Mouse (Mus musculus) heart, embryonic 15.5 days (tissue): ENCODE results near the gene Gipc3. TPM values are rescaled to one million over a fixed set of nuclear protein-coding genes. Genes with fewer than 3 reads are reported as not detected.

Experiments used
- ATAC-seq: fragments of 200-750 bp; cut with Nextera tagmentation; replicated peaks from 2 replicates; pipeline ENCODE4 v1.8.0; 2017; ENCODE audit warnings: low read depth, moderate TSS enrichment; ENCODE audit not compliant: insufficient number of reproducible peaks, insufficient read depth, low FRiP score
- H3K27ac ChIP-seq: fragments of 300-500 bp; sonication (generic); 2 replicates; pipeline ENCODE4 v1.5.1; 2015; ENCODE audit warnings: mild to moderate bottlenecking, inconsistent platforms
- H3K27me3 ChIP-seq: fragments of 300-500 bp; sonication (generic); 2 replicates; pipeline ENCODE4 v1.6.1; 2015; ENCODE audit warnings: inconsistent platforms
- H3K36me3 ChIP-seq: fragments of 300-500 bp; sonication (generic); 2 replicates; pipeline ENCODE4 v1.6.1; 2015; ENCODE audit warnings: mild to moderate bottlenecking, inconsistent platforms
- H3K4me1 ChIP-seq: fragments of 300-500 bp; sonication (generic); replicated peaks from 2 replicates; pipeline ENCODE4 v1.6.1; 2015; ENCODE audit warnings: inconsistent platforms
- H3K4me2 ChIP-seq: fragments of 300-500 bp; sonication (generic); 2 replicates; pipeline ENCODE4 v1.6.1; 2015; ENCODE audit warnings: inconsistent platforms, mild to moderate bottlenecking, moderate library complexity
- H3K4me3 ChIP-seq: fragments of 300-500 bp; sonication (generic); 2 replicates; pipeline ENCODE4 v1.5.1; 2015; ENCODE audit warnings: mild to moderate bottlenecking, inconsistent platforms
- H3K9ac ChIP-seq: fragments of 300-500 bp; sonication (generic); 2 replicates; pipeline ENCODE4 v1.6.1; 2015; ENCODE audit warnings: mild to moderate bottlenecking, inconsistent platforms
- H3K9me3 ChIP-seq: fragments of 300-500 bp; sonication (generic); replicated peaks from 2 replicates; pipeline ENCODE4 v1.6.1; 2016; ENCODE audit warnings: inconsistent platforms
- WGBS: fragments of 180-500 bp; shearing (Covaris S2); methylation state at CpG from one replicate; pipeline ENCODE4 v1.1.7; 2015; ENCODE audit warnings: mixed read lengths; 5-methylcytosine and 5-hydroxymethylcytosine counted together
- polyA plus RNA-seq: library from polyadenylated mRNA; unstranded; fragments of >200 nt; fragmentation: Nextera tagmentation; extraction: Ambion mirVana; gene quantifications from 2 replicates; pipeline ENCODE4 v1.2.1, GENCODE M21; 2015

Gipc3 gene
- polyA plus RNA-seq, 1 experiment from 2014 or later: not detected

DNA sequence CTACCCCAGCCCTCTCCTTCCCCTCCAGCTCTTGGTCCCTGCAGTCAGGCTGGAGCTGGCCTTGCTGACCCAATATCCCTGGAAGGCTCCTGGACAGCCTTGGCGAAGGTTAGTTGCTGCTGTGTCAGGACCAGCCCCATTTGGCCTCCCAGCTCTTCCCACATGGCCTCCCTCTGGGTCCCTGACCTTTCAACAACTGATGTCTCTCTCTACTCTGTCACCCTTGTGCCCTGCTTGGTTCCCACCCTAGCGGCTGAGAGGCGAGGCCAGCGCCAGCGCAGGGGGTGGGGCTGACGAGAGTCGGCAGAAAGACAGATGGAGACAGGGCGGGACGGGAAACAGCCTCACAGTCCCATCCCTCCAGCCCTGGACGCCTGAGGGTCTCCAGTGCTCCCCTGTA, 14.7 kb downstream of the Gipc3 start, which contains the start of gene Tbxa2r:
TSS of gene Tbxa2r (plus strand) at position 346 of the 400 bp plus-strand sequence.
- H3K27me3 ChIP-seq: no peaks in the 10 kb centered on the region
- no peaks in the 10 kb centered on the region for H3K9me3 ChIP-seq
- H3K9ac ChIP-seq: peak within 1 kb of the TSS; percentile 47
- H3K4me2 ChIP-seq: peak within 1 kb of the TSS; percentile 49
- peaks cover 56% of the 10 kb centered on the region for H3K4me1 ChIP-seq
- ATAC-seq: peak; percentile 36
- H3K27ac ChIP-seq: peak within 1 kb of the TSS; percentile 95
- peak within 1 kb of the TSS; percentile 35 for H3K4me3 ChIP-seq
- H3K36me3 ChIP-seq: peaks cover 35% of the 10 kb centered on the region
- 3% methylated on average over 10 of the region's 10 CpGs for WGBS

- Histone ChIP-seq H3K4me3 (0 out of 2 replicates have a peak overlapping the region, but pooled peaks have one; percentile 35), H3K27me3 (no peaks in the 10 kb centered on the region), H3K4me2 (peak overlapping the region; percentile 49), H3K4me1 (peaks cover 56% of the 10 kb centered on the region), H3K9ac (peak overlapping the region; percentile 47; the same call in 1 of the 2 replicates), H3K27ac (peak overlapping the region; percentile 95), H3K36me3 (peaks cover 39% of the 10 kb centered on the region), H3K9me3 (no peaks in the 10 kb centered on the region)
- WGBS: 15% methylated on average over 2 of the region's 2 CpGs
- no peak for ATAC-seq
Measured at GRCm38 (mm10) chr10:81327959-81328358, 15.1 kb downstream of the Gipc3 start.

GRCm38 (mm10) chr10:81326858-81327257, 16.2 kb downstream of the Gipc3 start:
- WGBS: 60% methylated on average over 6 of the region's 6 CpGs
- no peak overlapping the region for H3K4me3 ChIP-seq
- peaks cover 55% of the 10 kb centered on the region for H3K4me1 ChIP-seq
- H3K4me2 ChIP-seq: peak overlapping the region; percentile 2; the same call in 1 of the 2 replicates
- 0 out of 2 replicates have a peak, but pooled peaks have one; percentile 3 for ATAC-seq
- peaks cover 45% of the 10 kb centered on the region for H3K36me3 ChIP-seq
- no peaks in the 10 kb centered on the region for H3K27me3 ChIP-seq
- H3K27ac ChIP-seq: peak overlapping the region; percentile 50
- H3K9ac ChIP-seq: no peak overlapping the region
- no peaks in the 10 kb centered on the region for H3K9me3 ChIP-seq

DNA sequence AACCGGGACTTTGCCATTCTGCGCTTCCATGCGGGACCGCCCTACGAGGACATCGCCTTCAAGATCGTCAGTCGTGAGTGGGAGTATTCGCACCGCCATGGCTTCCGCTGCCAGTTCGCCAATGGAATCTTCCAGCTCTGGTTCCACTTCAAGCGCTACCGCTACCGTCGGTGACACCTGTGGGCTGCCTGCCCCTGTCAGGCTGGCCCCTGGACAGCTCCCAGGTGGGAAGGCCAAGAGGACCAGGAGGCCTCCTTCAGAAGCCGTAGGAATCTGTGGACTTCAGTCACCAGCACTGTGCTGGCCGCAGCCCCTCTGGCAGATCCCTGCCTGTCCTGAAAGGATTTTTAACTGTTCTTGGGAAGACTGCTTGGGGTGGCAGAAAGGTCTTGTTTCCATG, 17.3 kb downstream of the Gipc3 start:
- 90% methylated on average over 18 of the region's 18 CpGs for WGBS
- H3K9ac ChIP-seq: no peak overlapping the region
- peaks cover 51% of the 10 kb centered on the region for H3K4me1 ChIP-seq
- H3K36me3 ChIP-seq: peaks cover 45% of the 10 kb centered on the region
- H3K27ac ChIP-seq: no peak overlapping the region
- no peak overlapping the region for H3K4me2 ChIP-seq
- no peak overlapping the region for H3K4me3 ChIP-seq
- no peak for ATAC-seq
- H3K9me3 ChIP-seq: no peaks in the 10 kb centered on the region
- H3K27me3 ChIP-seq: no peaks in the 10 kb centered on the region

- ATAC-seq: no peak
- H3K4me1 ChIP-seq: peaks cover 45% of the 10 kb centered on the region
- H3K4me3 ChIP-seq: no peak overlapping the region
- H3K36me3 ChIP-seq: peaks cover 45% of the 10 kb centered on the region
- no peak overlapping the region for H3K27ac ChIP-seq
- no peaks in the 10 kb centered on the region for H3K27me3 ChIP-seq
- H3K4me2 ChIP-seq: no peak overlapping the region
- no peak overlapping the region for H3K9ac ChIP-seq
- WGBS: 96% methylated on average over 21 of the region's 21 CpGs
- H3K9me3 ChIP-seq: no peaks in the 10 kb centered on the region
Measured at GRCm38 (mm10) chr10:81325176-81325575, 17.9 kb downstream of the Gipc3 start.

DNA sequence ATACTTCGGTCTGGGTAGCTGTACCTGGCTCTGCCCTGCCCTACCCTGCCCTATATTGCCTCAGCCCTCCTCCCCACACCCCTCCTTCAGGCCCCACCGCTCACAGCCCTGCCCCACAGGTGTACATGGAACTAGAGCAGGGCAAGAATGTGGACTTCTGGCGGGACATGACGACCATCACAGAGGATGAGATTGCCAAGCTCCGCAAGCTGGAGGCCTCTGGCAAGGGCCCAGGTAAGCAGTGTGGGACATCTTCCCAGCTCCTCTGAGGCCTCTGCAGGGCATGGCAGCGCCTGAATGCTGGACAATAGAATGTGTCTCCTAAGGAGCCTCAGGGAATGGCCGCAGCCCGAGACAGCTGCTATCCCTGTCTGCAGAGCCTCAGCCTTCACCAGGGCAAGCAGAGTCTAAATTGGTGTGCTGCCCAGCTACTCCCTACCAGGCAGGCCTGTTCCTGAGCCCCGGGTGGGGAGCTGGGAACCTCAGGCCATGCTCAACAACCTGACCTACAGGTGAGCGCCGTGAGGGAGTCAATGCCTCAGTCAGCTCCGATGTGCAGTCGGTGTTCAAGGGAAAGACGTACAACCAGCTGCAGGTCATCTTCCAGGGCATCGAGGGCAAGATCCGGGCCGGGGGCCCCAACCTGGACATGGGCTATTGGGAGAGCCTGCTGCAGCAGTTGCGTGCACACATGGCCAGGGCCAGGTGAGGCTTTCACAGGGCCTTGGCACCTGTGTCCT, 19.1 kb downstream of the Gipc3 start:
- H3K36me3 ChIP-seq: peaks cover 45% of the 10 kb centered on the region
- no peak overlapping the region for H3K4me3 ChIP-seq
- H3K9me3 ChIP-seq: no peaks in the 10 kb centered on the region
- H3K27ac ChIP-seq: no peak overlapping the region
- no peaks in the 10 kb centered on the region for H3K27me3 ChIP-seq
- H3K4me1 ChIP-seq: peaks cover 44% of the 10 kb centered on the region
- H3K4me2 ChIP-seq: no peak overlapping the region
- no peak overlapping the region for H3K9ac ChIP-seq
- 92% methylated on average over 18 of the region's 18 CpGs for WGBS
- no peak for ATAC-seq

DNA sequence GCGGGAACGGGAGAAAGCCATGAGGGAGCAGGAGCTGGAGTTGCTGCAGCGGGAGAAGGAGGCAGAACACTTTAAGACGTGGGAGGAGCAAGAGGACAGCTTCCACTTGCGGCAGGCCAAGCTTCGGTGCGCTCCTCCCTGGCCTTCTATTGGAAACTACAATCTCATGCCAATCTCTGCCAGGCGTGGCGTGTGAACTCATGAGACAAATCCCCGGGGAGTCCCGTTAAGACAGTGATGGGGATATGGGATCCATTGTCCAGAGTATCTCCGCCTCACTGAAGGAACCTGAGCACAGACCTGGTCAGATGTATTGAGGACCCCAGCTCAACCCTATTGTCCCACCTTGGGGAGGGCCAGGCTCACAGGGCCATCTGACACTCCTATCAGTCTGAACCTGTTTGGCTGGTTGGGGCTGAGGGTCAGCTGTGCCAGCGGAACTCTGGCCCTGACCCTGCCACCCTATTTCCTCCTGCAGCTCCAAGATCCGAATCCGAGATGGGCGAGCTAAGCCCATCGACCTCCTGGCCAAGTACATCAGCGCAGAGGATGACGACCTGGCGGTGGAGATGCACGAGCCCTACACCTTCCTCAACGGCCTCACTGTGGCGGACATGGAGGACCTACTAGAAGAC, 19.8 kb downstream of the Gipc3 start:
- Histone ChIP-seq H3K27ac (no peak overlapping the region), H3K36me3 (peaks cover 49% of the 10 kb centered on the region), H3K4me2 (no peak overlapping the region), H3K9ac (no peak overlapping the region), H3K4me1 (peaks cover 44% of the 10 kb centered on the region), H3K27me3 (no peaks in the 10 kb centered on the region), H3K4me3 (no peak overlapping the region), H3K9me3 (no peaks in the 10 kb centered on the region)
- no peak for ATAC-seq
- 92% methylated on average over 23 of the region's 23 CpGs for WGBS

DNA sequence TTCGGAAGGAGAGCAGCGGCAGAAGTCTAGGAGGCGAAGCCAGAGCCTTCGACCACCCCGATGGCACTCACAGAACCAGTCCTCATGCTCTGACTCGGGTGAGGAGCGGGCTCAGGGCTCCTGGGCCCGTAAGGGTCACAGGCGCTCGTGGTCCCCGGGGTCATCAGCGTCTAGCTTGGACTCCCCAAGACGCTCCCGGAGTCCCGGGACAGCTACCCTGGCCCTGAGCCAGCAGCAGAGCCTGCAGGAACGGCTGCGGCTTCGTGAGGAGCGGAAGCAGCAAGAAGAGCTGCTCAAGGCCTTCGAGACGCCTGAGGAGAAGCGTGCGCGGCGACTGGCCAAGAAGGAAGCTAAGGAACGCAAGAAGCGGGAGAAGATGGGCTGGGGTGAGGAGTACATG, 20.6 kb downstream of the Gipc3 start:
- 92% methylated on average over 27 of the region's 27 CpGs for WGBS
- H3K4me2 ChIP-seq: peak overlapping the region; percentile 66
- peaks cover 49% of the 10 kb centered on the region for H3K36me3 ChIP-seq
- no peak for ATAC-seq
- H3K4me1 ChIP-seq: peaks cover 43% of the 10 kb centered on the region
- no peak overlapping the region for H3K9ac ChIP-seq
- no peaks in the 10 kb centered on the region for H3K9me3 ChIP-seq
- H3K27me3 ChIP-seq: no peaks in the 10 kb centered on the region
- H3K27ac ChIP-seq: no peak overlapping the region
- H3K4me3 ChIP-seq: peak overlapping the region; percentile 80

GRCm38 (mm10) chr10:81321436-81321835, 21.6 kb downstream of the Gipc3 start:
- peak overlapping the region; percentile 80 for H3K4me3 ChIP-seq
- H3K4me2 ChIP-seq: peak overlapping the region; percentile 66
- peak overlapping the region; percentile 91 for H3K27ac ChIP-seq
- H3K36me3 ChIP-seq: peaks cover 44% of the 10 kb centered on the region
- no peaks in the 10 kb centered on the region for H3K9me3 ChIP-seq
- no peaks in the 10 kb centered on the region for H3K27me3 ChIP-seq
- ATAC-seq: no peak
- peaks cover 48% of the 10 kb centered on the region for H3K4me1 ChIP-seq
- 3% methylated on average over 20 of the region's 20 CpGs for WGBS
- H3K9ac ChIP-seq: peak overlapping the region; percentile 85

DNA sequence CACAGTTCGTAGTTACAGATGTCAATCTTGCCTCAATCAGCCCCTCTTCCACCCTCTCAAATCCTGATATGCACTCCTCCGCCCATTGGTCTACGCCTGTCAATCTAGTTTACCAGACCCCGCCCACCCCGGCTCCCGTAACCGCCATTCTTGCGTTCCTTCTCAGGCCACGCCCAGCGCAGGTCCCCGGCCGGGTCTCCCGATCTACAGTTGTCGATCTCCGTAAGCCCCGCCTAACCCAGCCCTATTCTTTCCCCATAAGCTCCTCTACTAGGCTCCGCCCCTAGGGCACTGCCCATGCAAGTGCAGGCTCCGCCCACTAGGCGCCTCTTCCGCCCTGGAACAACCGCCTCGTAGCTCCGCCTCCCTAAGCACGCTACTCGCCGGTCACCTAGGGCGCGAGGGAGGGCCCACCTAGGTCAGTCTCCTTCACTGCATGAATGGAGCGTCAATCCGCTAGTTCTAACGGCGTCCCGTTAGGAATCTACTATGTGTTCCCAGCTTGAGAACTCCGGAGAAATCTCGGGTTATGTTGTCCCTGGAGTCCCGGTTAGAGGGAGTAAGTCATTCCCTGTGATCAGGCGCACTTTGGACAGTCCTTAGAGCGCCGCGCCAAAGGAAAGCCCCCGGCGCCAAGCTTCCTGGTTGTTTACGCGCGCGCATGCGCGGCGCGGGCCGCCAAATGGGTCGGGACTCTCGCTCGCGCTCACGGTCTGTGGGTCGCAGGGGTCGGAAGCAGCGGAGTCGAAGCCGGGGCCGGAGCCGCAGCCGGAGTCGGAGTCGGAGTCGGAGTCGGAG, 22.3 kb downstream of the Gipc3 start, which contains the start of gene Cactin:
TSS of gene Cactin (plus strand) at position 554 of the 798 bp plus-strand sequence.
- H3K4me3 ChIP-seq: peak within 1 kb of the TSS; percentile 80
- peak within 1 kb of the TSS; percentile 66 for H3K4me2 ChIP-seq
- H3K9me3 ChIP-seq: no peaks in the 10 kb centered on the region
- ATAC-seq: peak; percentile 92
- under 1% methylated on average over 68 of the region's 68 CpGs for WGBS
- H3K9ac ChIP-seq: peak within 1 kb of the TSS; percentile 85
- H3K27me3 ChIP-seq: no peaks in the 10 kb centered on the region
- peak within 1 kb of the TSS; percentile 91 for H3K27ac ChIP-seq
- peaks cover 47% of the 10 kb centered on the region for H3K4me1 ChIP-seq
- peaks cover 43% of the 10 kb centered on the region for H3K36me3 ChIP-seq
